Mouse (Mus musculus): ENCODE measurements at regions not wholly inside any gene's neighbourhood (a gene's known extent, or its start where the extent isn't known, plus 50 kb on each side); places are given as distances from the start of the nearest gene placed in this dataset.
A peak's percentile ranks its signal among the peaks of the same experiment; 100 is the strongest.

DNA sequence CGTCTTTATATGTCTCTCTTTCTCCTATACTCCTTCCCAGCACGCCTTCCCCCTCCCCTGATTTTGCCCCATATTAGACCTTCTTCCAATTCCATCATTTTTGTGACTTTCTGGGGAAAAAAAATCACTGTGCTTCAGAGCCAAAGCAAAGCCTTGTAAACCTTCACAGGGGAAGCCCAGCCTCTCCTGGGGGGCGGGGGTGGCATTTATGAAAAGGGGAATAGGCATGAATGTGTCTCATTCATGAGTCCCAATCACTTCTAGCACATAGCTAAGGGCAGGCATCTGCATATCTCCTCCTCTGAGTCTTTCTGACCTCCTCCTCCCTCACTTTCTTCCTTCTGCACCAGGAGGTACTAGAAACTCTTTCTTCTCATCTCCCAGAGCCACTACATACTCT lies 149.8 kb downstream of the Adamts15 start:
- DNase-seq (ENCODE audit: low spot score): no peak

DNA sequence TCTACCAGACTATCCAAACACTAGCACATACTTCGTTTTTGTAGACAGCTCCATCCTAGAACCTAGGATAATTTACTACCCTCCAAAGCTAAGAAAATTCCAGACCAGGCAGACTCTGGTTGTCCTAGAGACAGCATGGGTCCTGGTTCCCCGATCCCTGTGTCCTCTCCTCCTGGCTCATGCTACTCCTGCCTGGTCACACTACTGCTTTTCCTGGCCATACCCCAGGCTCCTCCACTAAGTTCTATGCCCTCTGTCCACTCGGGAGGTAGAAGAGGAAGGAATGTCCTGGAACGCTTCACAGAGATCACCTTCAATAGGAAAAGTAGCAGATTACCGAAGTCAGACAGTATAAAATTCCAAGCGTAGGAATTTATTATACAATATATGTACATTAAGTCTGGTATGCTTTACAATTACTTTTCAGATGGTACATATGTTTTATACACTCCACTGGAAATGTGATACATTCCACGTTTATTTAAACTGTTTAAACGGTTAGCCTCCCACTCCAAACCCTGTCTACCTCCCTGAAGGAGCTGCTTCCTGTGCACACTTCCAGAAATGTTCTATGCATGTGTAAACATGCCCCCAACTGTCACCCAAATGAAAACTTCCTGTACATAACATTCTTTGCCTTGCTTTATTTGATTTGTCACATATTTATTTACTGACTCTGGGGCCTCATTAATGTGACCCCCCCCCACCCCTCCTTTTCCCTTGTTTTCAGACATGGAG lies 151.6 kb downstream of the Adamts15 start:
- DNase-seq (ENCODE audit: low spot score): no peak

DNA sequence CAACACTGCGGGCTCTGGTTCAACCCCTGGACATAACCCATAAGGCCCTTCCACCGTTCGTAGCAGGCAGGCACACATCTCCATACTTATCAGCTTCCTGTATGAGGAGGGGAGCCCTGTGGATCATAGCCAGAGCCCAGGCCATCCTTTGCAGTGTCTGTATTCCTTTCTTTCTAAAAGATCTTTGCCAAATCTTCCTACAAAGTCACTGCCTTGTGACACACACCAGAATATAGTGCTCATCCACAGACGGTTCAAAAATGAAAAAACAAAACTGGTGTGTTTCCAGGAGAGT lies 152.9 kb downstream of the Adamts15 start:
- DNase-seq (ENCODE audit: low spot score): no peak

DNA sequence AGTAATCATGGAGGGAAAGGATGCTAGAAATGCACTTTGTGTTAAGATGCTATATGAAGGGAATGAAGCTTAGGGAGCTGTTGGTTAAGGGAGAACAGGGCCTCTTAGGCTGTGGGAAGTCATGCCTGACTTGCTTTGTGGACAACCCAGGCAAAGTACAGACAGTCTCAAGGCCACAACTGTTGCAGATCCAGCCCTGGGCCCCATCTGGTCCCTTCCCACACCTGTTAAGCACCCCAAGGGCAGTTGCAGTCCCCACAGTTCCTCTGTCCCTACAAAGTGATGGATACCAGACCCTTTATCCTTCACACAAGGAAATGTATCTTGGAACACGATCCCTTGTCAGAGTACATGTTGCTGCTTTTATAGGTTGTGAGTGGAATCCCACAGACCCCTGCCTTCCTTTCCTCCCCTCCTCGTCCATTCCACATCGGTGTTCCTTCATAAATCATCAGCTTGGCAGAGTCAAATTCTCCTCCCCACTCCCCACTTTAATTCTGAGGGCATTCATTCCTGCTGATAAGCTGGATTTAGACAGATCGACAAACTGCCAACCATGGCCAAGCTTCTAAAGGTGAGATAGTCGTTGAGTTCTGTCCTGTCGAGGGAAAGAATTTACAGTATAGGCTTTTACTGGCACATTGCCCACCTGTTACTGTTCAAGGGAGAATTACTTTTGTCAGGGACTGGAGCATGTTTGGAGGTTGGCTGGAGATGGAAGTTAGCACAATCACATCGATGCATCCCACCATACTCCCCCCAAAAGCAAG lies 153.4 kb downstream of the Adamts15 start:
- DNase-seq (ENCODE audit: low spot score): no peak

DNA sequence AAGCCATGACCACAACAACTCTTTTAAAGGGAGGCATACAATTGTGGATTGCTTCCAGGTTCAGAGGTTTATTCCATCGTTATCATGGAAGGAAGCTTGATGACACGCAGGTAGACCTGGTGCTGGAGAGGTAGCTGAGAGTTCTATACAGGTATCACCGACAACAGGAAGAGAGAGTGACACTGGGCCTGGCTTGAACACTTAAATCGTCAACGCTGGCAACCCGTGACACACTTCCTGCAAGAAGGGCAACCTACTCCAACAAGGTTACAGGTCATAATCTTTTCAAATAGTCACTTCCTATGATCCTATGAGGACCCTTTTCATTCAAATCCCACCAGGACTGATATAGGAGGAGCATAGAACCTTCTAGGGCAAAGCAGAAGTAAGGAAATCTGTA lies 155.6 kb downstream of the Adamts15 start:
- DNase-seq (ENCODE audit: low spot score): no peak

DNA sequence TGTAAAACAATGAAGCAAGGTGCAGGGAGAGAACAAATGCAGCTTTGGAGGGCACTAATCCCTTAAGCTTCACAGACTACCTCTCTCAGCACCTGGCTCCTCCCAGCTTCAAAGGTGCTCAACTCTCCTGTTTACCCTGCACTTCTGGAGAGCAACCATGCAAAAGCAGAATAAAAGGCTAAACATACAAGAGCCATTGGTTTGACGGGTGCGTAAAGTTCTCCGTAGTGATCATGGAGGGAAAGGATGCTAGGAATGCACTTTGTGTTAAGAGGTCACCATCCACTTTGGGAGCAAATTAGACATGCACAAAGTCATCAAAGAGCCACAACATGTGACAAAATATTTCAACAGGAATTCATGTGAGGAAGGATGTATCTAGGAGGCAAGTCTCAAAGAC lies 156.1 kb downstream of the Adamts15 start:
- DNase-seq (ENCODE audit: low spot score): no peak

DNA sequence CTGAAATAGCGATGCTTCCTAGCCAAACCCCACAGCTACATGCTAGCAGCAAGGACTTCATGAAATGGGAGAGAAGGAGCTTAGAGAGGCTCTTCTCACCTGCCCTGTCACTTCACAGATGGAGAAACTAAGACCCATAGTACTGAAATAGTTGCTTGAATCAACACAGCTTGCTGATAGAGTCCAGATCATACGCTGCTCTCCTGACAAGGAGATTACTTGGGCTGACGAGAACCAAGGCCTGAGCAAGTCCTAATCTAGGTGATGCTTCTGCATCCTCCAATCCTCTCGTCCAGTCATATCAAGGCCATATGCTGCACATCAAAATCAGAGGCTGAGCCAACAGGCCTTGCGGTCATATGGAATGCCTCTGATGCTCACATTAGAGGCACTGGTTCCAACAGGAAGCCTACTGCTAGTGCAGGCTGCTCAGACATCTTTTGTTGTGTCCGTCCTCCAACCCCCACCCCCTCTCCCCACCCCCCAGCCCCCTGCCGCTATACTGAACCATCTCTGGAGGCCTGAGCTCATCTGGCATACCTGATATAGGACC lies 157.2 kb downstream of the Adamts15 start:
- no peak for DNase-seq (ENCODE audit: low spot score)

DNA sequence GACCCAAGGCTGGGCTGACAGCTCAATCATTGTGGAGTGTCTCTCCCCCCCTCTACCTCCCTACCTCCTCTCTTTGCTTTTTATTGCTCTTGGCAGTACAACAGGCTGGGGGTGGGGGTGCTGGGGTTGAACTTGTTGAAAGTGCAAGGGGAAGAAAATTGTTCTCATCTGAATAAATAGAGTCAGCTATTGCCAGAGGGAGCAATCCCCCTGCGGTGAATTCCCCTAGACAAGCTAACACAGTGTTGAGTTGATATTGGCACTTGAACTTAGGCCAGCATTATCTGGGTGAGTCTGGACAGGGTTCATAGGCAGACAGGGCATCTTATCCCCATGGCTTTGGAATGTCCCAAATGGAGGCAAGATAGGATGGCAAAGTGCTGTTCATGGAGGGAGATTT lies 159.3 kb downstream of the Adamts15 start:
- DNase-seq (ENCODE audit: low spot score): peak; percentile 46

DNA sequence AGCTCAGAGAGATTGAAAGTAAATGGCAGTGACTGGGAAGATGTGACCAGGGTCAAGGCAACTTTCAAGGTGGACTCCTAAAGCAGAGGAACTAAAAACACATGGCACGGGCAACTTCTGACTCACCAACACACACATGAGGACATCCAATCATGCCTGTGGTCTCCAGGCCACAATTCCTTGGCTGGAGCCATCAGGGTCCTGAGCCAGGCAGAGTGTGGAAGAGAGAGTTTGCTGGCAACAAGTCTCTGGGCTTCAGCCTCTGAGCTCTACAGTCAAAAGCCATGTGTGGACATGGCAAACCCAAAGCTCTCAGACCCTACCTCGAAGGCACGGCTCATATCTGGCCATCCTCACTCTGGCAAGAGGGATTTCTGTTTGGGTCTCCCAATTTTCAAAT lies 164.1 kb downstream of the Adamts15 start:
- peak; percentile 25 for DNase-seq (ENCODE audit: low spot score)

DNA sequence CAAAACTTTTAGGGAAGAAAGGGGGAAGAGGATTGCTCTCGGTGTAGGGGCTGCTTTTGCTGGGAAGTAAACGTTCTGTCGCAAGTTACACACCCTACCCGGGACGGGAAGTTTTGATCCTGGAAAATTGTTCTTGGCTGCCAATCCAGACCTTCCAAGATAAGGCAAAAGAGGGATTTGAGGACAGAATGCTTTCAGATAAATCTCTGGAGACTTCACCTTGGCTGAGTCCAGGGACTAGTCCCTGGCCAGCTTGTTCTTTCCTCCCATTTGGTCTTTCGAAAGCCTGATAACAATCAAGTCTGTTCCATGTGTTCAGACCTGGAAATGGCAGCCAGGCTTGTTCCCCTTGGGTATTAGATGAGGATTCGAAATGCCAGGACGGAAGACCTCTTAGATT lies 164.8 kb downstream of the Adamts15 start:
- peak; percentile 61 for DNase-seq (ENCODE audit: low spot score)

DNA sequence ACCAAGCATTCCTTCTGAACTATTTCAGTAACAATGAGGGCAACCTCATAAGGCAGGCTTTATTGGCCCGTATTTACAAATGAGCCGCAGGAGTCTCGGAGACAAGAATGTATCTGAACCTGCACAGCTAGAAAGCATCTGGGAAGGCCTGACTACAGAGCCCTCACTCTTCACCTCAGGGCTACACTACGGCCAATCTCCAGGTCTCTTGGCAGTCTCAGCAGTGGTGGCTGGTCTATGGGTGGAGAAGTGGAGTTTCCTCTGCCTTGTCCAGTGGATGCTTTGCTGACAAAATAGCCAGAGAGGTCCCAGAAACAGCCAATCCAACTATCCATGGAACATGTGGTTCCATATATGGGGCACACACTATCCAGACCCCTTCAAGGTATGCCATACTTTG lies 165.5 kb downstream of the Adamts15 start:
- no peak for DNase-seq (ENCODE audit: low spot score)

DNA sequence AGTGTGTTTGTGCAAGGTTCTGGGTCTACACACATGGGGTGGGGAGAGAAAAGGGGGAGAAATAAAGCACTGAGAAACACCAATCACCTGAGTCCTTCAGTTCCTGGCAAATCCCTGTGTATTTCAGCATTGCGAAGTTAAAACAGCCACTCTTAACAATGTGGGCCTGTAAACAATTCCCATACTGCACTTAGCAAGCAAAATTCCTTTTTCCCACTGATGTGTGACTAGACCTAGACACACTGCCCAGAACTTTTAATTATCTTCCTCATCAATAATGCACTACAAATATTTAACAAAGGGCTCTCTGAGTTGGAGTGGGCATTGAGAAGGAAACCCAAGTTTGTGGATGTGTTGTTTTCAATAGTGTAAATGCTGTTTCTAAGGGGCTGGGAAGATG lies 166.7 kb downstream of the Adamts15 start:
- DNase-seq (ENCODE audit: low spot score): no peak

DNA sequence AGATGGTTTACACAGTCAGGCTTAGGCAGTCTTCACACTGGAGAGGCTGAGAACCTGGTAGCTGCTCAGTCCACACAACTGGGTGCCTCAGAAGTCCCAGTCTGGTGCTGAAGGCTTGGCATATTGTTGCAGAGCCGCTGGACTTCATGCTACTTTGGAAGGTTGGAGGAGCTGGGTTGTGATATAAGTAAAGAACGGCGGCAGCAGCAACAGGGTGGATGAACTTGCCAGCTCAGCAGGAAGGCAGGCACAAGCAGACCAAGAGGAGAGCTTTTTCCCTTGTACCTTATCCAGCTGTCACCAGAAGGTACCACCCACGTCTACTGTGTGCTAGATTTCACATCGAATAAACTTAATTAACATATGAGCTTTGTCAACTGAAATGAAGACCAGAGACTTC lies 167.4 kb downstream of the Adamts15 start:
- DNase-seq (ENCODE audit: low spot score): no peak

DNA sequence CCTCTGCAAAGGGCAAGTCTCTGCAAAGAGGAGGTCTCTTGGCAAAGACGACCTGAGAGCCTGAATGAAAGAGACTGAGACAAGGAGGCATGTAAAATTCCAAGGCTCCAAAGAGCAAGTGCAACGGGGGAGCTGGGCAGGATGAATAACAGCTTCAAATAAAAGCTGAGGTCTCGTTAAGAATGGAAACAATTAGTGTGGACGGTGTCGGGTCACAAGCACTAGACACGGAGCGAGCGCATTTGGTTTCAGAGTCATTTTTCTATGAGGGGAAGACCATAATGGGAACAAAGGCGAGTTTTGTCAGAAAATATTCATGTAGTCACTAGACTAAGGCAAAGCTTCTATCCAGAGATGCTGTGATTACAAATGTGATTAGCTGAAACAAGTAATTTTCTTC lies 178.8 kb downstream of the Adamts15 start:
- no peak for DNase-seq (ENCODE audit: low spot score)

DNA sequence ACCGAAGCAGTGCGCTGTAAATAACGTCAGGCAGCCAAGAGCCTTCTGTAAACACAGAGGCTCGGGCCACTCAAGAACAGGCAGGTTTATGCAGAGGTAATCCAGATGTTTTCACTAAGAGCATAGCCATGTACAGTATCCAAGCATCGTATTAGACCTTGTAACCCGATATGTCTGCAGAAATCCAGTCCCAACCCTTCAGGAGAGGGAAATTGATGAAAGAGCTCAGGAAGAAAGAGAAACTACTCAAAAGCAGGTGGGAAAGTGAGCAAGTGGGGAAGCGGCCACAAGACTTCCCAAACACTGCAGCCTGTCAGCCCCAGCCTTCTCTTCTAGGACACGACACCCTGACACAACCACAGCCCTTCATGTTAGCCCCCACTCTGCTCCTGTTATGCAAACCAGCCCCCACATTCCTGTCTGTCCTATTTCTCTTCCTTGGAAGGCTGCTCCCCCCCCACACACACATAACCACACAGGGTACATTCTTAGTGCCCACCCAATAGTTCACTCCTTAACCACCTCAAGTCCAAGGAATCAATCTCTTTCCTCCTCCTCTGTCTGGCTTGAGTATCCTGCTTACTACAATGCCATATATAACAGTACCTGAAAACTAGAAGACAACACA lies 179.7 kb downstream of the Adamts15 start:
- DNase-seq (ENCODE audit: low spot score): no peak

DNA sequence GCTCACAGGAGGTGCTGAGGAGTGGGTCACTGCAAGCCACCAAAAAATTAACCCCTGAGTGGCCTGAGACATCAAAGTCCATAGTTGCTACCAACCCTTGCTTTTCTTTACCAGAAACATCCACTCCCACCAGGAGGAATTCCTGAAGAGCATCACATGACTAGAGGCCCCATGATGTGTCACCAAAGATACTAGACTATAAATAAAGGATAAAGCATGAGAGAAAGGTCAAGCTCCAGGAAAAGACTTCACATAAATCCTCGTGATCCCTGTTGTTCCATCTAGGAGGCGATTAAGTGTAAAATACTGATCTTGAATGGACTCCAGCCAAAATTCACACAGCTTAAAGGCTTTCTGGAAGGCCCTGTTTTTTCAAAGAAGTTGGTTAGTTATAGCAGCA lies 190.6 kb downstream of the Adamts15 start:
- DNase-seq (ENCODE audit: low spot score): no peak

DNA sequence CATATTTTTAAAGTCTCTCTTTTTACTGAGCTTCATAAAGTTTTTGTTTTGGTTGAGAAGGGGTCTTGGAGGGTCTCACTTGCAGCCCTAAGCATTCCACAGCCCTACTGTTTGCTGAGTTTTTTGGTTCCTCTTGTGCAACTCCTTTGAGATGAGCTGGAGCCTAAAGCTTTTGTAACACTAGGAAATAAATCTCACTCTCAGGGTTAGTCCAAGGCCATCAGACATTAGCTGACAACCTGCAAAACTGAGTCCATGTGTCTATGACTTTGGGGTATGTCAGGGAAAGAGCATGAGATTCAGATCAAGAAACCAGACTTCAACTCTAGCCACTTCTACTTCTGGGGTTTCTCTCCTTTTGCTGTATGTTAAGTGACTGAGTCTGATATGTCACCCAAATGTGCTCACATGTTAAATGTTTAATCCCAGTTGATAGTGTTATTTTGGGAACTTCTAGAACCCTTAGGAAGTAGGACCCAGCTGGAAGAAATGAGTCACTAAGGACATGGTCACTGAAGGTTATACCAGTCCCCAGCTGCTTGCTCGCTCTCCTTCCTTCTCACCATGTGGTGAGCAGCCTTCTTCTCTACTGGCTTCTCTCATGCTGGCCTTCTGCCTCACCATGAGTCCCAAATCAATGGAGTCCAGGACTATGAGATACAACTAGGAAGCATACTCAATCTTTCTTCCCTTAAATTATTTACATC lies 198.7 kb downstream of the Adamts15 start:
- DNase-seq (ENCODE audit: low spot score): peak; percentile 30

DNA sequence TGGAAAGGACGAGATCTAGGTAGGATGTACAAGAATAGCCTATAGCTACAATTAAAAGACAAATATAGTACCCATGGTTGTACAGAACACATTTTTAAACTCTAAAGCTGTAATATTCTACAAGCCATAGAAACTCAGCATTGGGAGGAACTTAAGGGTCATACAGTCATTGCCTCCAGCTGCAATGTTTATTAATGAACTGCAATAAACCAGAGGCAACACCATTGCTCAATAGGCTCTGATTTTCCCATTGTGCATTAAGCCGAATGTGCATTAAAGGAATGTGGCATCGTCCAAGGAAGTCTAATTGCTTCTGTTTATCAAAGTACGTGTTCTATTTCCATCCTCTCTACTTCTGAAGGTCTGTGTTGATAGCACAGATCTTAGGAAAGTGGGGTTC lies 200.4 kb downstream of the Adamts15 start:
- DNase-seq (ENCODE audit: low spot score): no peak

DNA sequence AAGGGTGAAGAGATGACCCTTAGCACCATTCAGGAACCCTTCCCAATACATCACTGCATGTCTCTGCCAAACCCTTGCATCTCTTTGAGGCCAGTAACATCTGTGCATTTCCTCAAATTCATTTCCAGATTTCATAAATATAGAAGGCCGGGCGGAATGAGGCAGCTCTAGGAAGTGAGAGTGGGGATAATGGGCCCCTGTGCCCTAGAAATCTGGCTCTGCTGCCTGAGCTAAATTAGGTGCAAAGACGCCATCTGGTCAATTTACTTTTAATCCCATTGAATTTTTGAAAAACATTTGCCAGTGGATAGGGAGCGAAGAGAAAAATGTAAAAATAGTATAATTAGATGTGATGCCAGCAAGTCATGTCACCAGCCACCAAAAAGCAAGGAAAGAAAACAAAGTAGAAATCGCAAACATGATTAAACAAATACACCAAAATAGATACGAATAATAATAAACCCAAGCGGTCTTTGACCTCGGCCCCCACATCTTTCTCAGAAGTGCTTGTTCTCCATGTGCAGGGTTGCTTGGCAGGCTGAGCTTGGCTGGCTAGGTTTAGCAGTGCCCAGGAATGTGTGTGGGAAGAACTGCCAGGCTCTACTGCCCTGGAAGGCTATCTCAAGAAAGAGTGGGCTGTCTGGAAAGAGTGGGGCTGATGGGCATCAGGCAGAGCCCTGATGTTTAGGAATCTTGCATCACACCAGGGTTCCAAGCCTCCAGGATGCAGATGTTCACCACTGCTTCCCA lies 205.7 kb downstream of the Adamts15 start:
- peak; percentile 29 for DNase-seq (ENCODE audit: low spot score)

DNA sequence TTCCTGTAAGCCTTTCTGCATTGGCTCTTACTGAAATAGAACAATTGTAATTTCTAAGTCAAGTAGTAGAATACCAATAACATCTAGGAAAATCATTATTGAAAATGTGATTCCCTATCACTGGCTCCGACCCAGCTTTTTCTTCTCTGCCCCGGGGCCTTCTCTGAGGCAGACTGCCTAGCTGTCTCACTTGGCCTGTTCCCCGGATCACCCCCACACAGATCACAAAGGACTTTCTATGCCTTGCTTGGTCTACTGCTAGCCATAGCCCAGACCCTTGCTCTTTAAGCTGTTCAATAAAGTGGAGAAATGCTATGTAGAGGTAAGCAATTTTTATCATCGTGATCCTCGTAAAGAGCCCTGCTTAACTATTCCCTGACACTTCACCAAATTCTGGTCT lies 212.1 kb downstream of the Adamts15 start:
- no peak for DNase-seq (ENCODE audit: low spot score)

DNA sequence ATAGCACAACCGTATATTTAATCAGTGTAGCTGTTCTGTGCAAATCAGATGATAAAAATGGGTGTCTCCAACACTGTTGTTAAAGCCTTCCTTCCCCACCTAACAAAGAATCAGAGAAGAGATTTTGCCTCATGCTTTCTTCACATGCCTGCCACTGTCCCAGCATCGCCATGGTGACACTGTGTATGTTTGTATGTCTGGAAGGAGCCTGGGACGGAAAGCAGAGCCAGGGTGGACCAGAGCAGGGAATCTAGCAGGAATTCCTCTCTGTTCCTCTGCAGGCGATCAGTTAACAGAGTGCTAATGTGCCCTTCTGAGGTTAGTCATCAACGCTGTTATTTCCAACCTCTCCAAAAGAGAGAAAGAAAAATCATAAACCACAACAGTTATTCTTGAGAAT lies 222.4 kb downstream of the Adamts15 start:
- DNase-seq (ENCODE audit: low spot score): no peak

DNA sequence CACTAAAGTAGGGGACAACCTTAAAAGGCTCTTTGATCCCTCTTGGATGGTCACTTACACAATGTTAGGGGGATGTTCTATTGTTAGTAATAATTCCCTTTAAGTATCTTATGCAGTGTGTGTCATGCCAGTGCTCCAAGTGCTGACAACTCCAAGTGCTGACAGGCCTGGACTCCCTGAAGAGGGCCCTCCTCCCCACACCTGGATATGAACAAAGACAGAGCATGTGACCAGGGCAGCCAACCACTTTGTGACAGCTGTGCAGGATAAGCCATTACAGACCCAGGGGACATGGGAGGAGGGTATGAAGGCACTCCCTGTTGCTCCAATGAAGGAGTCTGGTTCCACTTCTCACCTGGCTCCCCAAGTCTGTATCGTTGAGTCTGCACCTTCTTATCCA lies 224.7 kb downstream of the Adamts15 start:
- DNase-seq (ENCODE audit: low spot score): no peak

Data from heart, adult 8-10 months (tissue).